Mouse (Mus musculus) neutrophil, adult 59 days (primary cell): ENCODE measurements around the gene Kdsr. TPM values are rescaled to one million over a fixed set of nuclear protein-coding genes. Genes with fewer than 3 reads are reported as not detected.

ENCODE experiments used
- total RNA-seq, 2 experiments: library from RNA; stranded (reverse); gene quantifications; 1 replicate in 1 of 2; 2 replicates in 1 of 2; pipeline ENCODE4 v1.2.4; 2023

Gene Kdsr
- total RNA-seq = 1 to 10 TPM; 9.3 TPM

DNA sequence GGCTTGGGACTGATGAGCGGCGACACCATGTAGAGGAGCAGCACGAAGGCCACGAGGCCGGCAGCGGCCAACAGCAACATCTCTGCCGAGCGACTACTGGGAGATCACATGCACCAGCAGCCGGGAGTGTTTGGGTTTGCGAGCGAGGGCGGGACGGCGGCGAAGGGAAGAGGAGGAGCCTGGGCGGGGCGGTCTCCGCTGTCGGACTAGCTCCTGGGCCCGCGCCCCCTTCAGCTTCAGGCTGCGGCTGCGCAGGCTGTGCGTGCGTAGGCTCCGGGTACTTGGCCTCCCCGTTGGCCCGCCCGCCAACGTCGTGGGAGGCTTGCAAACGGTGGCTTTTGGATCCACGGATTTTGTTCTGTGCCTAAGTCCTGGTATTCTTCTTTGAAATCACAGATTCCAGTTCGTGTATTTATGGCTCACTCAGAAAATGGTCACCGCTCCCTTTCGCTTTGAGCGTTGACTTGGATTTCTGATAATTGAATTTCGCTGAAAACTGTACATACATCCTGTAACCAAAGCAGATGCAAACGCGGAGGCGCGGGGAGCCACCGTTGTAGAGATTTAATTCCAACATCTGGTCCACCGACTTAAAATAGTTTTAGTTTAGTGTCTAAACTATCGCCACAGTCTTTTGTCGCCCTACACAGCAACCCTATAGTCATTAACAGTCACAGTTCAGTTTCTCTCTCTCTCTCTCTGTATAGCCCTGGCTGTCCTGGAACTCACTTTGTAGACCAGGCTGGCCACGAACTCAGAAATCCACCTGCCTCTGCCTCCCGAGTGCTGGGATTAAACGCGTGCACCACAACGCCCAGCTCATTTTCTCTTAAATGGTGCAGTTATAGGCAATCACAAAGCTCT, at the start of gene Kdsr:
Gene Kdsr, minus strand, starts transcription at position 156 of the 864 bp plus-strand sequence.

DNA sequence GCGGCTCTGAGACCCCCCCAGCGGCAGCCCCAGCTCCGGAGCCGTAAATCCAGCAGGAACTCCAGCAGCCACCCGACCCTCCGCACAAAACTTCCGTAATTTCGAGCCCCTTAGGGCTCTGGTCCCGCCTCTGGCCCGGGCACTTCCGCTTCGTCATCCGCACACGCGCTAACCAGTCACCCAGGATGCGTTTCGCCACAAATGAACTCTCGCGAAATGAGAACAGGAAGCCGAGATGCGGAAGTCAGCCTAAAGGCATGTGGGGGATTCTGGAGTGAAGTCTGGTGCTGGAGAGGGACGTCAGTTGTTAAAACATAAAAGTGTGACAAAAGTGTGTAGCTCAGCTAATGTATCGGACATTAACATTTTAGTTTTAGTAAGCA, 37.0 kb upstream of the Kdsr start, which contains the start of gene Vps4b:
Gene Vps4b, minus strand, starts transcription at position 187 of the 383 bp plus-strand sequence.

DNA sequence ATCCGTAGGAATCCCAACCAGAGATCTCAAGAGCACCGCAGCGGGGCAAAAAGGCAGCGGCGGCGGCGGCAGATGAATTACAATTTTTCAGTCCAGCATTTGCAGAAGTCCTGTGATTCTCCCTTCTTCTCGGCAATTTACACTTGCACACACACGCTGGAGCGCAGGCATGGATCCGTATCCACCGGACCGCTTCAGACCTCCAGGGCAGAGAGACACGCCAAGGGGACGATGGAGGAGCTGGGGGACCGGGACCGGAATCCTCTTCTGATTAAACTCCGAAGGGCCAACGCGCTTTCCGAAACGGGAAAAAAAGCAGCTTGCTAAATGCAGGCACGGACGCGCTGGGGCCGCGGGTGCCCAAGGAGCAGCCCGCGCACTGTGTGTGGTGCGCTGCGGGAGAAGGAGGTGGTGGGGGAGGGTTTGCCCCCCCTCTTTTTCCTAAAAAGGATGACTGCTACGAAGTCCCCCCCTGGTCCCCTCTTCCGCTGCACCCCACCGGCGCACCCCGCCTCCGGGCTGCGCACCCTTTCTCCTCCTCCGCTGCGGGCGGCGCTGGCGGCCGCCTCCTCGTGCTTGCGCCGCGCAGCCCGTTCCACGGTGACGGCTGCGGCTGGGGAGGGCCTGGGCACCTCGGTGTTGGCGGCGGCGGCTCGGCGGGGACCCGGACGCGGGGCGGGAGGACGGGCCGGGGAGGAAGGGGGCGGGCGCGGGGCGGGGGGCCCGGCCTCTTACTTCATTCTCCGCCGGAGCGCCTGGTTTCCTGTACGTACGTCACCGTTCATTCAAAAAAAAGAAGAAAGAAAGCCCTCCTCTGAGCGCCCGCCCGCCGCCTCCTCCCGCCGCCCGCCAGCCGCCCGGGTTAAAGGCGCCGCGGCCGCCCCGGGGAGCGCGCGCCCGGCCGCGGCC, 45.7 kb downstream of the Kdsr start, which contains the start of gene Bcl2:
Gene Bcl2, minus strand, starts transcription at position 654 of the 909 bp plus-strand sequence.

Other genes with a start within 250 kb of the Kdsr start
- 1 to 10 TPM; 5.8 to 6.3 TPM for gene Bcl2, start 45.5 kb downstream of the Kdsr start, total RNA-seq
- gene Vps4b, start 37.0 kb upstream of the Kdsr start, total RNA-seq = 100 to 1,000 TPM; 150 to 173 TPM
- gene Serpinb5, start 101.4 kb upstream of the Kdsr start, total RNA-seq = not detected
- gene Serpinb12, start 174.7 kb upstream of the Kdsr start, total RNA-seq = under 1 TPM in 1 of 2 experiments, not detected in 1; 0.24 TPM
- not detected for gene Serpinb13, start 221.3 kb upstream of the Kdsr start, total RNA-seq